Mouse (Mus musculus) heart, embryonic 12.5 days (tissue): ENCODE data around the gene Cib2. TPM values are rescaled to one million over a fixed set of nuclear protein-coding genes. Genes with fewer than 3 reads are reported as not detected.

Experiments
- ATAC-seq: fragments of 200-750 bp; cut with Nextera tagmentation; 2 replicates; pipeline ENCODE4 v1.8.0; 2017; ENCODE audit warnings: moderate TSS enrichment, moderate library complexity; ENCODE audit not compliant: insufficient number of reproducible peaks, low FRiP score
- H3K27ac ChIP-seq: fragments of 300-500 bp; sonication (generic); 2 replicates; pipeline ENCODE4 v1.5.1; 2016; ENCODE audit warnings: mild to moderate bottlenecking, moderate library complexity; ENCODE audit not compliant: poor library complexity, severe bottlenecking
- H3K27me3 ChIP-seq: fragments of 300-500 bp; sonication (generic); replicated peaks from 2 replicates; pipeline ENCODE4 v1.6.1; 2016; ENCODE audit warnings: mild to moderate bottlenecking, moderate library complexity
- H3K36me3 ChIP-seq: fragments of 300-500 bp; sonication (generic); 2 replicates; pipeline ENCODE4 v1.6.1; 2016; ENCODE audit warnings: mild to moderate bottlenecking, moderate library complexity
- H3K4me1 ChIP-seq: fragments of 300-500 bp; sonication (generic); replicated peaks from 2 replicates; pipeline ENCODE4 v1.6.1; 2016; ENCODE audit warnings: mild to moderate bottlenecking
- H3K4me2 ChIP-seq: fragments of 300-500 bp; sonication (generic); 2 replicates; pipeline ENCODE4 v1.6.1; 2016; ENCODE audit warnings: mild to moderate bottlenecking, moderate library complexity
- H3K4me3 ChIP-seq: fragments of 300-500 bp; sonication (generic); 2 replicates; pipeline ENCODE4 v1.5.1; 2016; ENCODE audit warnings: mild to moderate bottlenecking
- H3K9ac ChIP-seq: fragments of 300-500 bp; sonication (generic); 2 replicates; pipeline ENCODE4 v1.6.1; 2016; ENCODE audit warnings: mild to moderate bottlenecking, moderate library complexity
- H3K9me3 ChIP-seq: fragments of 300-500 bp; sonication (generic); replicated peaks from 2 replicates; pipeline ENCODE4 v1.6.1; 2016; ENCODE audit warnings: mild to moderate bottlenecking, moderate library complexity
- WGBS: fragments of 180-500 bp; shearing (Covaris S2); methylation state at CpG from one replicate; pipeline ENCODE4 v1.1.7; 2016; 5-methylcytosine and 5-hydroxymethylcytosine counted together
- polyA plus RNA-seq: library from polyadenylated mRNA; unstranded; fragments of >200 nt; fragmentation: Nextera tagmentation; extraction: Ambion mirVana; gene quantifications from 2 replicates; pipeline ENCODE4 v1.2.1, GENCODE M21; 2016

The Cib2 gene
- polyA plus RNA-seq, 1 experiment from 2014 or later = 4.9 TPM

- Histone ChIP-seq H3K27me3 (no peaks in the 10 kb centered on the region; the same call in 1 of the 2 replicates), H3K4me2 (no peak overlapping the region), H3K4me3 (no peak overlapping the region), H3K27ac (no peak overlapping the region), H3K9me3 (no peaks in the 10 kb centered on the region), H3K9ac (no peak overlapping the region), H3K4me1 (no peaks in the 10 kb centered on the region), H3K36me3 (no peaks in the 10 kb centered on the region)
- ATAC-seq = no peak
- 83% methylated on average over 6 of the region's 6 CpGs for WGBS
Observed at GRCm38 (mm10) chr9:54499291-54499690, 60.7 kb downstream of the Cib2 start.

Other genes with a start within 250 kb of the Cib2 start
- gene Dmxl2, start 58.6 kb downstream of the Cib2 start, polyA plus RNA-seq = 7.7 TPM in 2 replicates
- not detected in 2 replicates for gene Sh2d7, start 21.2 kb downstream of the Cib2 start, polyA plus RNA-seq
- gene Idh3a, start 26.1 kb upstream of the Cib2 start, polyA plus RNA-seq = 457 and 462 TPM in 2 replicates
- 0.20 TPM in 1 of 2 replicates, not detected in the other for gene Acsbg1, start 101.7 kb upstream of the Cib2 start, polyA plus RNA-seq
- gene Dnaja4, start 138.7 kb upstream of the Cib2 start, polyA plus RNA-seq = 29.0 and 31.1 TPM in 2 replicates
- gene Wdr61, start 174.3 kb upstream of the Cib2 start, polyA plus RNA-seq = 99.5 and 101 TPM in 2 replicates
- gene Crabp1, start 204.5 kb upstream of the Cib2 start, polyA plus RNA-seq = 21.4 and 24.5 TPM in 2 replicates